Comparison of ENCODE assay signal across 15 mouse cellular contexts in the genomic region with DNA sequence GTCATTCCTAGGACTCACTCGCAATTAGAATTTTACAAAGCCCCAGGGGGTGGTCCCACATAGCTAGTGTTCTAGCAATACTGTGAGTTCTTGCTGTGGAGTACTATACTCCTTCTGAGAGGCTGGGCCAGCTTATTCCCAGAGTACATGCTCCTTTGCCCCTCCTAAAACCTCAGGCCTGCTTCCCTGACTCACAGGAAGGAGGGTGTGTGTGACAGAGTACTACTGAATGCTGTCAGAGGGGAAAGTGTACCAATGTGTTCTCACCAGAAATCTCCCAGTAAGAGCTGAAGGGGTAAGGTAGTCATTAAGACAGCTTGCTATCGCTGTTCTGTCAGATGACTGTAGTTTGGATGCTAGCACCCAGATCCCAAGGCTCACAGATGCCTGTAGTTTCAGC.
"Had no signal": no experiment of that assay in that cellular context is flagged by ENCODE, and none has a peak within 500 bp of the region (broad histone marks: within the 10 kb centered on the region; RNA-seq: fewer than 3 reads in every experiment).

No protein-coding gene starts in this region.

- H3K4me2 ChIP-seq: lung, embryonic 14.5 days; midbrain, embryonic 11.5 days; midbrain, embryonic 13.5 days; midbrain, embryonic 15.5 days; neural tube, embryonic 12.5 days had no signal

- DNase-seq: lung, adult 18-20 months; lung, embryonic 14.5 days; lung, postnatal 14 days; lung, postnatal 4 days; right cerebral cortex, postnatal 14 days; spleen, adult 18-20 months; thymus, adult 18-20 months; thymus, postnatal 14 days; thymus, postnatal 36 days had no signal

- H3K9ac ChIP-seq: liver, embryonic 14.5 days; lung, embryonic 14.5 days; midbrain, embryonic 13.5 days; midbrain, embryonic 15.5 days; neural tube, embryonic 12.5 days had no signal

- H3K4me1 ChIP-seq: midbrain, embryonic 13.5 days; midbrain, embryonic 15.5 days; neural tube, embryonic 12.5 days had no signal

- H3K27me3 ChIP-seq: megakaryocyte, embryonic 14.5 days; neural tube, embryonic 12.5 days had no signal

- H3K4me3 ChIP-seq: megakaryocyte, embryonic 14.5 days; midbrain, embryonic 13.5 days; midbrain, embryonic 15.5 days; neural tube, embryonic 12.5 days had no signal

- H3K9me3 ChIP-seq: megakaryocyte, embryonic 14.5 days; midbrain, embryonic 13.5 days; midbrain, embryonic 15.5 days; neural tube, embryonic 12.5 days had no signal

- H3K36me3 ChIP-seq: midbrain, embryonic 13.5 days; midbrain, embryonic 15.5 days; neural tube, embryonic 12.5 days had no signal

- ATAC-seq: midbrain, embryonic 13.5 days; midbrain, embryonic 15.5 days had no signal

- H3K27ac ChIP-seq: liver, embryonic 14.5 days; midbrain, embryonic 13.5 days; midbrain, embryonic 15.5 days; neural tube, embryonic 12.5 days had no signal
